Mouse (Mus musculus) kidney, embryonic 16.5 days (tissue): ENCODE results near the gene Rnf40. TPM values are rescaled to one million over a fixed set of nuclear protein-coding genes. Genes with fewer than 3 reads are reported as not detected.

Experiments used
- polyA plus RNA-seq: library from polyadenylated mRNA; unstranded; fragments of >200 nt; fragmentation: Nextera tagmentation; extraction: Ambion mirVana; gene quantifications from 2 replicates; pipeline ENCODE4 v1.2.1, GENCODE M21; 2015

The Rnf40 gene
- polyA plus RNA-seq, 1 experiment from 2014 or later = 50.6 TPM

Other genes starting within 250 kb of the Rnf40 start
- 25.4 and 25.5 TPM in 2 replicates for gene Zfp768, start 243.2 kb upstream of the Rnf40 start, polyA plus RNA-seq
- 10.6 and 11.3 TPM in 2 replicates for gene Zfp747, start 212.7 kb upstream of the Rnf40 start, polyA plus RNA-seq
- 6.8 and 7.0 TPM in 2 replicates for gene 9130019O22Rik, start 201.6 kb upstream of the Rnf40 start, polyA plus RNA-seq
- gene E430018J23Rik, start 195.1 kb upstream of the Rnf40 start, polyA plus RNA-seq = 8.3 and 8.8 TPM in 2 replicates
- 9.0 and 9.5 TPM in 2 replicates for gene Zfp764, start 181.9 kb upstream of the Rnf40 start, polyA plus RNA-seq
- 28.1 and 32.0 TPM in 2 replicates for gene Zfp688, start 166.7 kb upstream of the Rnf40 start, polyA plus RNA-seq
- 8.4 TPM in 2 replicates for gene Zfp689, start 139.6 kb upstream of the Rnf40 start, polyA plus RNA-seq
- gene Prr14, start 129.2 kb upstream of the Rnf40 start, polyA plus RNA-seq = 41.9 and 47.2 TPM in 2 replicates
- gene Fbrs, start 109.6 kb upstream of the Rnf40 start, polyA plus RNA-seq = 12.2 and 13.1 TPM in 2 replicates
- 39.6 and 44.1 TPM in 2 replicates for gene Srcap, start 76.8 kb upstream of the Rnf40 start, polyA plus RNA-seq
- gene Gm42715, start 69.2 kb upstream of the Rnf40 start, polyA plus RNA-seq = 16.2 and 22.4 TPM in 2 replicates
- 10.5 and 10.6 TPM in 2 replicates for gene Tmem265, start 27.4 kb upstream of the Rnf40 start, polyA plus RNA-seq
- 40.7 and 46.7 TPM in 2 replicates for gene Phkg2, start 15.4 kb upstream of the Rnf40 start, polyA plus RNA-seq
- gene Ccdc189, start 172 bp upstream of the Rnf40 start, polyA plus RNA-seq = 16.7 and 17.6 TPM in 2 replicates
- 19.8 and 22.1 TPM in 2 replicates for gene Zfp629, start 27.0 kb downstream of the Rnf40 start, polyA plus RNA-seq
- gene Bcl7c, start 120.2 kb downstream of the Rnf40 start, polyA plus RNA-seq = 50.5 and 54.5 TPM in 2 replicates
- 14.0 and 14.7 TPM in 2 replicates for gene Ctf1, start 124.0 kb downstream of the Rnf40 start, polyA plus RNA-seq
- 0.15 and 0.32 TPM in 2 replicates for gene Ctf2, start 143.4 kb downstream of the Rnf40 start, polyA plus RNA-seq
- 5.4 TPM in 2 replicates for gene Fbxl19, start 155.8 kb downstream of the Rnf40 start, polyA plus RNA-seq
- gene Orai3, start 181.0 kb downstream of the Rnf40 start, polyA plus RNA-seq = 31.2 and 34.8 TPM in 2 replicates
- gene Setd1a, start 187.9 kb downstream of the Rnf40 start, polyA plus RNA-seq = 18.9 and 19.4 TPM in 2 replicates
- not detected in 2 replicates for gene Gm49388, start 196.8 kb downstream of the Rnf40 start, polyA plus RNA-seq
- 28.2 and 33.2 TPM in 2 replicates for gene Hsd3b7, start 211.8 kb downstream of the Rnf40 start, polyA plus RNA-seq
- gene Stx4a, start 235.5 kb downstream of the Rnf40 start, polyA plus RNA-seq = 44.6 and 48.0 TPM in 2 replicates
- 3.6 and 4.4 TPM in 2 replicates for gene Stx1b, start 235.8 kb downstream of the Rnf40 start, polyA plus RNA-seq